ENCODE assay signal across 13 mouse cellular contexts in genomic region chr4:124562721-124563120, GRCm38 (mm10). TPM values are rescaled to one million over a fixed set of nuclear protein-coding genes. Genes with fewer than 3 reads are reported as not detected.
DNase-seq lines count a peak whose midpoint lies in the region; ATAC-seq and TF ChIP-seq lines count a peak whose summit lies in the region.
"Had no signal": no experiment of that assay in that cellular context is flagged by ENCODE, and none has a peak within 500 bp of the region (broad histone marks: within the 10 kb centered on the region; RNA-seq: fewer than 3 reads in every experiment).

No protein-coding gene starts in this region.

- H3K4me3 ChIP-seq in heart, adult 2 months: no peak overlapping the region
- H3K4me3 ChIP-seq in heart, embryonic 10.5 days: no peak overlapping the region
- no peak overlapping the region for H3K4me3 ChIP-seq in lung, embryonic 14.5 days (ENCODE audit: low read depth, low read length)
- no peak overlapping the region for H3K4me3 ChIP-seq in forebrain, embryonic 15.5 days
- H3K4me3 ChIP-seq in stomach, postnatal 0 days (ENCODE audit: low read depth, low read length): no peak overlapping the region
- H3K4me3 ChIP-seq: heart, embryonic 13.5 days had no signal

- H3K4me2 ChIP-seq in lung, embryonic 14.5 days: no peak overlapping the region
- H3K4me2 ChIP-seq in forebrain, embryonic 15.5 days (replicated peaks): no peak overlapping the region
- no peak overlapping the region for H3K4me2 ChIP-seq in stomach, postnatal 0 days (replicated peaks; ENCODE audit: low read depth)
- H3K4me2 ChIP-seq: heart, embryonic 13.5 days had no signal

- H3K9ac ChIP-seq in heart, adult 2 months (ENCODE audit: low read depth, low read length): no peak overlapping the region
- no peak overlapping the region for H3K9ac ChIP-seq in lung, embryonic 14.5 days
- no peak overlapping the region for H3K9ac ChIP-seq in forebrain, embryonic 15.5 days (replicated peaks)
- no peak overlapping the region for H3K9ac ChIP-seq in stomach, postnatal 0 days (ENCODE audit: low read length)
- H3K9ac ChIP-seq: heart, embryonic 13.5 days had no signal

- 48% methylated on average over 7 of the region's 7 CpGs for WGBS in heart, adult 2 months
- WGBS in heart, embryonic 10.5 days: 66% methylated on average over 7 of the region's 7 CpGs
- WGBS in lung, embryonic 14.5 days: 56% methylated on average over 7 of the region's 7 CpGs
- whole genome bisulfite sequencing in forebrain, embryonic 15.5 days: 26% methylated on average over 7 of the region's 7 CpGs
- WGBS in stomach, postnatal 0 days: 61% methylated on average over 7 of the region's 7 CpGs

- no peak for TF ChIP-seq POLR2A in heart, adult 2 months (IDR thresholded peaks at IDR 0.05; ENCODE audit: insufficient read depth, low read depth, low read length)

- no peaks in the 10 kb centered on the region for H3K27me3 ChIP-seq in heart, adult 2 months (ENCODE audit: control insufficient read depth, insufficient read depth, low read length)
- peaks cover 30% of the 10 kb centered on the region for H3K27me3 ChIP-seq in heart, embryonic 10.5 days (ENCODE audit: insufficient read depth, poor library complexity, severe bottlenecking)
- H3K27me3 ChIP-seq in lung, embryonic 14.5 days (ENCODE audit: insufficient read depth, low read length): no peaks in the 10 kb centered on the region; the same call in 1 of the 2 replicates
- no peaks in the 10 kb centered on the region for H3K27me3 ChIP-seq in forebrain, embryonic 15.5 days
- H3K27me3 ChIP-seq in stomach, postnatal 0 days (ENCODE audit: control insufficient read depth, insufficient read depth, low read length): no peaks in the 10 kb centered on the region

- no peaks in the 10 kb centered on the region for H3K4me1 ChIP-seq in heart, adult 2 months (ENCODE audit: control insufficient read depth, insufficient read depth, low read length)
- H3K4me1 ChIP-seq in heart, embryonic 10.5 days: 0 out of 2 replicates have a peak, but pooled peaks cover 4% of the 10 kb centered on the region
- H3K4me1 ChIP-seq in lung, embryonic 14.5 days (ENCODE audit: insufficient read depth): no peaks in the 10 kb centered on the region
- peaks cover 25% of the 10 kb centered on the region for H3K4me1 ChIP-seq in forebrain, embryonic 15.5 days
- H3K4me1 ChIP-seq in stomach, postnatal 0 days (replicated peaks; ENCODE audit: control insufficient read depth, insufficient read depth): no peaks in the 10 kb centered on the region

- intact Hi-C loops in heart, adult 2 months (cut with DNase I): no loop called here

- H3K27ac ChIP-seq in heart, adult 2 months: no peak overlapping the region
- no peak overlapping the region for H3K27ac ChIP-seq in heart, embryonic 10.5 days
- no peak overlapping the region for H3K27ac ChIP-seq in lung, embryonic 14.5 days (ENCODE audit: low read depth)
- peak overlapping the region; percentile 72 for H3K27ac ChIP-seq in forebrain, embryonic 15.5 days (replicated peaks)
- no peak overlapping the region for H3K27ac ChIP-seq in stomach, postnatal 0 days (replicated peaks)
- H3K27ac ChIP-seq: heart, embryonic 13.5 days had no signal

- H3K79me2 ChIP-seq in heart, adult 2 months (replicated peaks; ENCODE audit: control insufficient read depth, insufficient read depth, low read length): no peaks in the 10 kb centered on the region

- peak; percentile 41 for TF ChIP-seq CTCF in heart, adult 2 months (IDR thresholded peaks at IDR 0.05)
- 0 out of 2 replicates have a peak, but pooled peaks have one; percentile 30 for TF ChIP-seq CTCF in lung, embryonic 14.5 days (IDR thresholded peaks at IDR 0.05; ENCODE audit: low read depth)
- TF ChIP-seq CTCF in stomach, postnatal 0 days (IDR thresholded peaks at IDR 0.05; ENCODE audit: low read depth): peak; percentile 35; the same call in 1 of the 2 replicates

- ATAC-seq in lung, embryonic 14.5 days (ENCODE audit: insufficient read depth): no peak
- ATAC-seq in forebrain, embryonic 15.5 days (replicated peaks): peak; percentile 84
- ATAC-seq in stomach, postnatal 0 days (ENCODE audit: low FRiP score, low TSS enrichment): no peak

- H3K9me3 ChIP-seq in heart, embryonic 10.5 days: no peaks in the 10 kb centered on the region
- H3K9me3 ChIP-seq in lung, embryonic 14.5 days (ENCODE audit: low read depth, low read length): no peaks in the 10 kb centered on the region
- no peaks in the 10 kb centered on the region for H3K9me3 ChIP-seq in forebrain, embryonic 15.5 days
- no peaks in the 10 kb centered on the region for H3K9me3 ChIP-seq in stomach, postnatal 0 days (ENCODE audit: control insufficient read depth, low read length)
- H3K9me3 ChIP-seq: heart, embryonic 13.5 days had no signal

- no peak for DNase-seq in heart, adult 2 months
- DNase-seq in heart, embryonic 10.5 days (ENCODE audit: low spot score): no peak
- DNase-seq in lung, embryonic 14.5 days: no peak
- no peak for DNase-seq in lung, postnatal 4 days
- no peak for DNase-seq in stomach, postnatal 0 days (ENCODE audit: low spot score)
- no peak for DNase-seq in thymus, postnatal 0 days (ENCODE audit: low spot score)
- no peak for DNase-seq in kidney, postnatal 36 days
- DNase-seq: kidney, adult 18-20 months; right cerebral cortex, postnatal 4 days; thymus, adult 2 months had no signal

- H3K36me3 ChIP-seq in heart, adult 2 months (ENCODE audit: control insufficient read depth, insufficient read depth, low read length): no peaks in the 10 kb centered on the region
- no peaks in the 10 kb centered on the region for H3K36me3 ChIP-seq in heart, embryonic 10.5 days
- H3K36me3 ChIP-seq in lung, embryonic 14.5 days (ENCODE audit: insufficient read depth): no peaks in the 10 kb centered on the region
- H3K36me3 ChIP-seq in forebrain, embryonic 15.5 days: no peaks in the 10 kb centered on the region
- no peaks in the 10 kb centered on the region for H3K36me3 ChIP-seq in stomach, postnatal 0 days (ENCODE audit: control insufficient read depth, insufficient read depth, low read length)
- H3K36me3 ChIP-seq: heart, embryonic 13.5 days had no signal

- TF ChIP-seq EP300 in heart, adult 2 months (IDR thresholded peaks at IDR 0.05; ENCODE audit: insufficient read depth, low read depth, low read length): no peak
- TF ChIP-seq EP300 in stomach, postnatal 0 days (optimal IDR thresholded peaks at IDR 0.05): no peak

RNA-seq across cellular contexts. Expression of gene 3100002H09Rik, which starts 47.9 kb away (rescaled TPM):
- not detected for total RNA-seq in heart, adult 2 months (2021)
- polyA plus RNA-seq in heart, adult 2 months (2012; rRNA removed): not detected in 2 replicates
- polyA plus RNA-seq in heart, embryonic 10.5 days (2016; fragmentation: Nextera tagmentation; extraction: Ambion mirVana): 0.20 TPM in 1 of 2 replicates, not detected in the other
- not detected in 2 replicates for polyA plus RNA-seq in lung, embryonic 14.5 days (2014; fragmentation: Nextera tagmentation; extraction: Ambion mirVana)
- 1.2 TPM in 2 replicates for polyA plus RNA-seq in forebrain, embryonic 15.5 days (2015; fragmentation: Nextera tagmentation; extraction: Ambion mirVana)
- polyA plus RNA-seq in stomach, postnatal 0 days (2015; fragmentation: Nextera tagmentation; extraction: Ambion mirVana): not detected in 2 replicates
- not detected in 2 replicates for polyA plus RNA-seq in thymus, postnatal 0 days (2015; fragmentation: Nextera tagmentation; extraction: Ambion mirVana)
- polyA plus RNA-seq: limb, embryonic 11.5 days; thymus, adult 2 months had no signal
